Mouse (Mus musculus) midbrain, embryonic 13.5 days (tissue): ENCODE measurements at regions not wholly inside any gene's neighbourhood (a gene's known extent, or its start where the extent isn't known, plus 50 kb on each side); places are given as distances from the start of the nearest gene placed in this dataset.
"Not testable (repeated sequence)": the region's sequence is repeated elsewhere in the genome, so short reads cannot be mapped to it uniquely, and the experiment has no call there.

Source experiments
- ATAC-seq: fragments of 200-750 bp; cut with Nextera tagmentation; 2 replicates; pipeline ENCODE4 v1.8.0; 2017; ENCODE audit warnings: mild to moderate bottlenecking, moderate TSS enrichment, moderate library complexity
- H3K27ac ChIP-seq: fragments of 300-500 bp; sonication (generic); 2 replicates; pipeline ENCODE4 v1.5.1; 2015; ENCODE audit warnings: inconsistent platforms, mild to moderate bottlenecking, moderate library complexity
- H3K27me3 ChIP-seq: fragments of 300-500 bp; sonication (generic); 2 replicates; pipeline ENCODE4 v1.6.1; 2015; ENCODE audit warnings: mild to moderate bottlenecking, inconsistent platforms
- H3K36me3 ChIP-seq: fragments of 300-500 bp; sonication (generic); 2 replicates; pipeline ENCODE4 v1.6.1; 2015; ENCODE audit warnings: mild to moderate bottlenecking, inconsistent platforms
- H3K4me1 ChIP-seq: fragments of 300-500 bp; sonication (generic); replicated peaks from 2 replicates; pipeline ENCODE4 v1.6.1; 2015; ENCODE audit warnings: inconsistent platforms
- H3K4me2 ChIP-seq: fragments of 300-500 bp; sonication (generic); replicated peaks from 2 replicates; pipeline ENCODE4 v1.6.1; 2015; ENCODE audit warnings: moderate library complexity, mild to moderate bottlenecking, inconsistent platforms
- H3K4me3 ChIP-seq: fragments of 300-500 bp; sonication (generic); replicated peaks from 2 replicates; pipeline ENCODE4 v1.5.1; 2015; ENCODE audit warnings: mild to moderate bottlenecking, inconsistent platforms
- H3K9ac ChIP-seq: fragments of 300-500 bp; sonication (generic); replicated peaks from 2 replicates; pipeline ENCODE4 v1.6.1; 2015; ENCODE audit warnings: mild to moderate bottlenecking, inconsistent platforms
- H3K9me3 ChIP-seq: fragments of 300-500 bp; sonication (generic); 2 replicates; pipeline ENCODE4 v1.6.1; 2016; ENCODE audit warnings: mild to moderate bottlenecking, inconsistent platforms
- WGBS: fragments of 180-500 bp; shearing (Covaris S2); methylation state at CpG from one replicate; pipeline ENCODE4 v1.1.7; 2015; 5-methylcytosine and 5-hydroxymethylcytosine counted together

GRCm38 (mm10) chr8:57383746-57384320 is 63.0 kb downstream of the Hand2 start:
- H3K4me1 ChIP-seq: no peaks in the 10 kb centered on the region
- H3K27me3 ChIP-seq: no peaks in the 10 kb centered on the region
- H3K9me3 ChIP-seq: no peaks in the 10 kb centered on the region
- no peaks in the 10 kb centered on the region for H3K36me3 ChIP-seq
- no peak overlapping the region for H3K27ac ChIP-seq
- H3K9ac ChIP-seq: no peak overlapping the region
- no peak for ATAC-seq
- 85% methylated on average over 9 of the region's 9 CpGs for WGBS
- H3K4me2 ChIP-seq: no peak overlapping the region
- no peak overlapping the region for H3K4me3 ChIP-seq

- no peaks in the 10 kb centered on the region for H3K4me1 ChIP-seq
- no peak for ATAC-seq
- no peaks in the 10 kb centered on the region for H3K27me3 ChIP-seq
- H3K27ac ChIP-seq: no peak overlapping the region
- WGBS: 86% methylated on average over 5 of the region's 5 CpGs
- H3K9me3 ChIP-seq: no peaks in the 10 kb centered on the region
- no peaks in the 10 kb centered on the region for H3K36me3 ChIP-seq
- no peak overlapping the region for H3K4me3 ChIP-seq
- H3K4me2 ChIP-seq: no peak overlapping the region
- no peak overlapping the region for H3K9ac ChIP-seq
Observed at GRCm38 (mm10) chr8:57387627-57388026, 66.8 kb downstream of the Hand2 start.

GRCm38 (mm10) chr8:57388579-57388978 is 67.1 kb upstream of the Scrg1 start:
- WGBS: 98% methylated on average over 4 of the region's 4 CpGs
- H3K4me2 ChIP-seq: no peak overlapping the region
- H3K9me3 ChIP-seq: no peaks in the 10 kb centered on the region
- no peak overlapping the region for H3K9ac ChIP-seq
- no peaks in the 10 kb centered on the region for H3K27me3 ChIP-seq
- H3K27ac ChIP-seq: no peak overlapping the region
- H3K36me3 ChIP-seq: no peaks in the 10 kb centered on the region
- no peak overlapping the region for H3K4me3 ChIP-seq
- H3K4me1 ChIP-seq: no peaks in the 10 kb centered on the region
- ATAC-seq: no peak

- Histone ChIP-seq H3K4me3 (no peak overlapping the region), H3K9ac (no peak overlapping the region), H3K9me3 (no peaks in the 10 kb centered on the region), H3K4me2 (no peak overlapping the region), H3K4me1 (peaks cover 19% of the 10 kb centered on the region), H3K36me3 (no peaks in the 10 kb centered on the region), H3K27me3 (no peaks in the 10 kb centered on the region; the same call in 1 of the 2 replicates), H3K27ac (no peak overlapping the region)
- WGBS: 88% methylated on average over 3 of the region's 3 CpGs
- no peak for ATAC-seq
Observed at GRCm38 (mm10) chr8:57397999-57398635, 57.6 kb upstream of the Scrg1 start.

- not testable (repeated sequence) for H3K27ac ChIP-seq, H3K27me3 ChIP-seq, H3K36me3 ChIP-seq, H3K4me2 ChIP-seq, H3K4me3 ChIP-seq, H3K9ac ChIP-seq, ATAC-seq, H3K9me3 ChIP-seq
- peaks cover 26% of the 10 kb centered on the region for H3K4me1 ChIP-seq
Observed at GRCm38 (mm10) chr8:57400171-57400570, 55.6 kb upstream of the Scrg1 start.

- Histone ChIP-seq H3K27ac (no peak overlapping the region), H3K9me3 (no peaks in the 10 kb centered on the region), H3K9ac (no peak overlapping the region), H3K36me3 (no peaks in the 10 kb centered on the region), H3K27me3 (no peaks in the 10 kb centered on the region; the same call in 1 of the 2 replicates), H3K4me3 (no peak overlapping the region), H3K4me2 (no peak overlapping the region), H3K4me1 (peaks cover 30% of the 10 kb centered on the region)
- 29% methylated on average over 12 of the region's 12 CpGs for WGBS
- ATAC-seq: peak; percentile 68
Observed at GRCm38 (mm10) chr8:57400776-57401631, 54.7 kb upstream of the Scrg1 start.

- WGBS: 34% methylated on average over 1 of the region's 1 CpGs
- Histone ChIP-seq H3K36me3 (no peaks in the 10 kb centered on the region), H3K4me1 (peaks cover 30% of the 10 kb centered on the region), H3K27ac (no peak overlapping the region), H3K27me3 (peaks cover 3% of the 10 kb centered on the region; the same call in 1 of the 2 replicates), H3K9ac (no peak overlapping the region), H3K4me3 (no peak overlapping the region), H3K9me3 (no peaks in the 10 kb centered on the region), H3K4me2 (no peak overlapping the region)
- no peak for ATAC-seq
Observed at GRCm38 (mm10) chr8:57401661-57402060, 54.1 kb upstream of the Scrg1 start.

- ATAC-seq: no peak
- no peak overlapping the region for H3K27ac ChIP-seq
- WGBS: 33% methylated on average over 5 of the region's 5 CpGs
Observed at GRCm38 (mm10) chr8:57402200-57402599, 53.5 kb upstream of the Scrg1 start.

GRCm38 (mm10) chr8:57403640-57404180 is 52.0 kb upstream of the Scrg1 start:
- Histone ChIP-seq H3K27me3 (peaks cover 15% of the 10 kb centered on the region), H3K4me2 (no peak overlapping the region), H3K27ac (no peak overlapping the region), H3K4me3 (no peak overlapping the region), H3K4me1 (peaks cover 30% of the 10 kb centered on the region), H3K9me3 (no peaks in the 10 kb centered on the region), H3K36me3 (no peaks in the 10 kb centered on the region), H3K9ac (no peak overlapping the region)
- ATAC-seq: no peak
- 79% methylated on average over 11 of the region's 11 CpGs for WGBS

More at GRCm38 (mm10) chr8:57402200-57402599, 53.5 kb upstream of the Scrg1 start:
- Histone ChIP-seq H3K36me3 (no peaks in the 10 kb centered on the region), H3K9ac (no peak overlapping the region), H3K9me3 (no peaks in the 10 kb centered on the region), H3K4me2 (no peak overlapping the region), H3K27me3 (peaks cover 5% of the 10 kb centered on the region; the same call in 1 of the 2 replicates), H3K4me3 (no peak overlapping the region), H3K4me1 (peaks cover 30% of the 10 kb centered on the region)

GRCm38 (mm10) chr8:57405277-57405817 is 50.4 kb upstream of the Scrg1 start:
- H3K9me3 ChIP-seq: no peaks in the 10 kb centered on the region
- WGBS: 13% methylated on average over 11 of the region's 11 CpGs
- ATAC-seq: no peak

More at GRCm38 (mm10) chr8:57405277-57405817, 50.4 kb upstream of the Scrg1 start:
- Histone ChIP-seq H3K27ac (no peak overlapping the region), H3K36me3 (no peaks in the 10 kb centered on the region), H3K4me2 (no peak overlapping the region), H3K9ac (no peak overlapping the region), H3K27me3 (peaks cover 15% of the 10 kb centered on the region), H3K4me3 (no peak overlapping the region), H3K4me1 (peaks cover 43% of the 10 kb centered on the region)
